Mouse (Mus musculus): ENCODE data around the gene Nudt4.
"Not testable (repeated sequence)": the region's sequence is repeated elsewhere in the genome, so short reads cannot be mapped to it uniquely, and the experiment has no call there.

- TF ChIP-seq CTCF (IDR thresholded peaks at IDR 0.05; ENCODE audit: low read depth, low read length); TAL1 (conservative IDR thresholded peaks at IDR 0.05; ENCODE audit: low read depth, low read length); GATA1 (IDR thresholded peaks at IDR 0.05; ENCODE audit: borderline replicate concordance, low read length): not testable (repeated sequence)
Measured at GRCm38 (mm10) chr10:95549080-95549479, 14.9 kb downstream of the Nudt4 start.
